Mouse (Mus musculus) embryonic fibroblast, embryonic 13.5 days (primary cell): ENCODE measurements around the gene Tsks.

Source experiments
- CTCF ChIP-seq: IDR thresholded peaks from 2 replicates; pipeline ENCODE4 v1.5.1; 2011; ENCODE audit warnings: mild to moderate bottlenecking, control low read depth, low read length, moderate library complexity, borderline replicate concordance; ENCODE audit not compliant: insufficient read depth
- POLR2A ChIP-seq: IDR thresholded peaks from 2 replicates; pipeline ENCODE4 v1.6.1; 2011; ENCODE audit warnings: low read depth, mild to moderate bottlenecking, control low read depth, low read length, moderate library complexity

- TF ChIP-seq CTCF = no peak
- TF ChIP-seq POLR2A = no peak
Measured at GRCm38 (mm10) chr7:44999753-45000152, 56.7 kb downstream of the Tsks start.
